Mouse (Mus musculus): ENCODE results near the gene Mex3d. TPM values are rescaled to one million over a fixed set of nuclear protein-coding genes. Genes with fewer than 3 reads are reported as not detected.

Gene Mex3d
- total and polyA plus RNA-seq, 3 experiments: 15.6 to 18.8 TPM; not detected in 1

DNA sequence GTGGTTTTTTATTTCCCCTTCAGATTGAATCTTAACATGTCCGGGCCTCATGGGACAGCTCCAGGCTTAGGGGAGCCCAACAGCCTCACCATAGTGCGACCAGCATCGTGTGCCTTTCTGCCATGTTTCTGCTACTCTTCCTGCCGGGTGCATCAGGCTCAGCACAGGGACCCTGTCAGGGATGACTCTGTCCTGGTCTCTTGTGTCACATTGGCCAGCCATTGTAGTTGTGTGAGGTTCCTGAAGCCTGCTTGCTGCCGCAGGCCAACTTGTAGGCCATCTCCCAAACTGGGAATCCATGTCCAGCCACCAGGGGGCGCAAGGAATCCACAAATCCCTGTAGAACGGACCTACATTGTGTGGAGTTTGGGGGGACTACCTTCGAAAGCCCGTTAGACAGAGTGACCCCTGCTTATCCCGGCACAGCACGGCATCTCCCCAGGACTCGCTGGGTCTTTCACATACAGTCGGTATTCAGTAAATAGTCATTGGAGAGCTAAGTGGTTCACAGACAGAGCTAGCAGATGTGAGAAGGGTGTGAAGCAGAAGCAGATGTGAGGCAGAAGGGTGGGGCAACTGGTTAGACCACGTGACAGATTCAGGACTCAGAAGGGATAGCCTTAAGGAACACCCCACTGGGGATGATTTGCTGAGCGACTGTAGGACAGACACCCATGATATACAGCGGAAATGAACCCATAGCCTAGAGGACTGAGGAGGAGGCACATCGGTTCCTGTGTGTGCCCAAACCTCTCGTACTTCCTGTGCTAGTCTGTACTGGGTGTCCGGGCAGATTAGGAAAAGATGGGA lies 47.3 kb downstream of the Mex3d start (continued):
- TF ChIP-seq RAD21 (IDR thresholded peaks at IDR 0.05; ENCODE audit: low read depth, low read length) (peak; percentile 73), MEF2A (IDR thresholded peaks at IDR 0.05; ENCODE audit: extremely low read depth, insufficient replicate concordance, low read depth, low read length, poor library complexity, severe bottlenecking) (no peak), SIN3A (IDR thresholded peaks at IDR 0.05; ENCODE audit: low read length) (no peak)

DNA sequence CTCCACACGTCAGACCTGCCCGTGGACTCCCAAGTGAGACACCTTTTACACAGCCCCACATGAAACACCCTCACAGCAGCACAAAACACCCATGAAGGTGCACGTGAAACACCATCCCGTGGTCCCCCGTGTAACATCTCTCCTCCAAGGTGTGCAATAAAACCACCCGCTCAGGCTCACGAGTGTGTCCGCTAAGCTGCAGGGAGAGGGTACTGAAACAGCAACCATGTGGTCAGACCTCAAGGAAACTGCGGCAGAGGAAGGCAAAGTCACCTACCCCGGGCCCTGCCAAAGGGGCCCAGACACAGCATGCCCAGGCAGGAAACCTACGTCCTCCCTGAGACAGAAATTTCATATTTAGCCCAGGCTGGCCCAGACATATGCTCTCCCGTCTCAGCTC lies 51.2 kb downstream of the Mex3d start:
- Histone ChIP-seq H3K36me3 (ENCODE audit: control insufficient read depth in 1 of 2, insufficient read depth in 2 of 2, low read length in 2 of 2) (peaks cover 0 to 12% of the 10 kb centered on the region in 2 experiments; a peak in 3 of 4 replicates), H3K4me3 (ENCODE audit: control insufficient read depth in 1 of 2, insufficient read depth in 1 of 2, low read depth in 2 of 2, low read length in 2 of 2) (no peak overlapping the region), H3K27me3 (ENCODE audit: control insufficient read depth in 1 of 2, insufficient read depth in 2 of 2, low read length in 2 of 2) (no peaks in the 10 kb centered on the region), H3K9me3 (replicated peaks; ENCODE audit: insufficient read depth, low read length) (no peaks in the 10 kb centered on the region), H3K4me1 (ENCODE audit: control insufficient read depth in 1 of 2, insufficient read depth in 2 of 2, low read length in 2 of 2) (peaks cover 8 to 18% of the 10 kb centered on the region in 2 experiments), H3K79me2 (ENCODE audit: control insufficient read depth, insufficient read depth, low read length, poor library complexity) (no peaks in the 10 kb centered on the region), H3K9ac (ENCODE audit: control insufficient read depth, low read depth, low read length, poor library complexity, severe bottlenecking) (no peak overlapping the region), H3K27ac (ENCODE audit: control insufficient read depth, low read depth, low read length) (no peak overlapping the region)
- TF ChIP-seq MEF2A (IDR thresholded peaks at IDR 0.05; ENCODE audit: extremely low read depth, insufficient replicate concordance, low read depth, low read length, poor library complexity, severe bottlenecking): no peak
- no peak for TF ChIP-seq TCF12 (IDR thresholded peaks at IDR 0.05; ENCODE audit: low read depth, low read length)
- no peak for TF ChIP-seq RCOR1 (IDR thresholded peaks at IDR 0.05; ENCODE audit: low read depth, low read length)
- no peak for TF ChIP-seq CHD1 (IDR thresholded peaks at IDR 0.05; ENCODE audit: low read depth, low read length)
- no peak for TF ChIP-seq MXI1 (IDR thresholded peaks at IDR 0.05; ENCODE audit: low read depth, low read length)
- TF ChIP-seq POLR2A (IDR thresholded peaks at IDR 0.05; ENCODE audit: control insufficient read depth in 1 of 2, insufficient read depth in 1 of 2, low read depth in 1 of 2, low read length in 2 of 2, poor library complexity in 1 of 2): no peak
- no peak for TF ChIP-seq EP300 (IDR thresholded peaks at IDR 0.05; ENCODE audit: low read depth in 1 of 2, low read length in 2 of 2)
- no peak for TF ChIP-seq GABPA (IDR thresholded peaks at IDR 0.05; ENCODE audit: low read depth, low read length)
- no peak for TF ChIP-seq UBTF (IDR thresholded peaks at IDR 0.05; ENCODE audit: borderline replicate concordance, insufficient read depth, low read depth, low read length)
- TF ChIP-seq BHLHE40 (IDR thresholded peaks at IDR 0.05; ENCODE audit: borderline replicate concordance, low read depth, low read length): no peak
- no peak for TF ChIP-seq NELFE (IDR thresholded peaks at IDR 0.05; ENCODE audit: low read depth, low read length)
- no peak for TF ChIP-seq MAZ (IDR thresholded peaks at IDR 0.05; ENCODE audit: low read depth, low read length)
- TF ChIP-seq MYB (IDR thresholded peaks at IDR 0.05; ENCODE audit: low read depth, low read length): no peak
- no peak for TF ChIP-seq ZC3H11A (IDR thresholded peaks at IDR 0.05; ENCODE audit: low read depth, low read length)
- DNase-seq (ENCODE audit: low read depth, low spot score): no peak

DNA sequence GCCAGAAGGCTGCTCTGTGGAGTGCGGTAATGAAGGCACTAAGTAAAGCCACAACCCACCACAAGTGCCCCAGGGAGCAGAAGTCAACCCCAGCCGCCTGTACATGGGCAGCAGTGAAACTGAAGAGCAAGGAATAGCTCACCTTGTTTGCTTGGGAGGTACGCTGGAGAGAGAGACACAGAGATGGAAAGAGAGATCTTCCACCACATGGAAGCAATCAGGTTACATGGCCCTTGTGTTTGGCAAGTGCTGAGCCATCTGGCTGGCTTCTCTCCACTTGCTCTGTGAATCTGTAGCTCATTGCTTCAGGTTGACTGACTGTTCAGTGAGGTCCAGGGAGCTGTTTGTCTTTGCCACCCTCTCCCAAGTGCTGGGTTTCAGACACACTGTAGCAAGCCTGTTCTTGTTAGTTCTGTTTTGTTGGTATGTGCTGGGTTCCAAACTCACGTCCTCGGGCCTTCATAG lies 54.9 kb downstream of the Mex3d start:
- Histone ChIP-seq H3K4me3 (ENCODE audit: control insufficient read depth in 1 of 2, insufficient read depth in 1 of 2, low read depth in 2 of 2, low read length in 2 of 2) (no peak overlapping the region), H3K27me3 (ENCODE audit: control insufficient read depth in 1 of 2, insufficient read depth in 2 of 2, low read length in 2 of 2) (no peaks in the 10 kb centered on the region), H3K79me2 (ENCODE audit: control insufficient read depth, insufficient read depth, low read length, poor library complexity) (peaks cover 2% of the 10 kb centered on the region; the same call in 1 of the 2 replicates), H3K9ac (ENCODE audit: control insufficient read depth, low read depth, low read length, poor library complexity, severe bottlenecking) (no peak overlapping the region), H3K9me3 (replicated peaks; ENCODE audit: insufficient read depth, low read length) (no peaks in the 10 kb centered on the region), H3K36me3 (ENCODE audit: control insufficient read depth in 1 of 2, insufficient read depth in 2 of 2, low read length in 2 of 2) (peaks cover 0 to 22% of the 10 kb centered on the region in 2 experiments; a peak in 3 of 4 replicates), H3K4me1 (ENCODE audit: control insufficient read depth in 1 of 2, insufficient read depth in 2 of 2, low read length in 2 of 2) (peaks cover 14 to 25% of the 10 kb centered on the region in 2 experiments), H3K27ac (ENCODE audit: control insufficient read depth, low read depth, low read length) (0 out of 2 replicates have a peak overlapping the region, but pooled peaks have one; percentile 4)
- DNase-seq (ENCODE audit: low read depth, low spot score): no peak
- TF ChIP-seq USF1 (IDR thresholded peaks at IDR 0.05; ENCODE audit: low read depth, low read length): no peak
- no peak for TF ChIP-seq ZNF384 (IDR thresholded peaks at IDR 0.05; ENCODE audit: low read depth, low read length)
- no peak for TF ChIP-seq RAD21 (IDR thresholded peaks at IDR 0.05; ENCODE audit: low read depth, low read length)
- TF ChIP-seq MAX (IDR thresholded peaks at IDR 0.05; ENCODE audit: low read length): no peak
- TF ChIP-seq E2F4 (IDR thresholded peaks at IDR 0.05; ENCODE audit: borderline replicate concordance, low read depth, low read length): no peak
- TF ChIP-seq TCF12 (IDR thresholded peaks at IDR 0.05; ENCODE audit: low read depth, low read length): no peak
- TF ChIP-seq NRF1 (IDR thresholded peaks at IDR 0.05; ENCODE audit: insufficient read depth, low read depth, low read length, poor library complexity, severe bottlenecking): no peak
- TF ChIP-seq RCOR1 (IDR thresholded peaks at IDR 0.05; ENCODE audit: low read depth, low read length): no peak
- TF ChIP-seq GABPA (IDR thresholded peaks at IDR 0.05; ENCODE audit: low read depth, low read length): no peak
- no peak for TF ChIP-seq MAZ (IDR thresholded peaks at IDR 0.05; ENCODE audit: low read depth, low read length)
- TF ChIP-seq POLR2AphosphoS2 (IDR thresholded peaks at IDR 0.05; ENCODE audit: low read length): no peak
- no peak for TF ChIP-seq USF2 (IDR thresholded peaks at IDR 0.05; ENCODE audit: borderline replicate concordance in 1 of 2, insufficient read depth in 1 of 2, low read depth in 1 of 2, low read length in 2 of 2)
- TF ChIP-seq POLR2AphosphoS5 (IDR thresholded peaks at IDR 0.05; ENCODE audit: borderline replicate concordance, low read depth, low read length): no peak
- no peak for TF ChIP-seq CHD1 (IDR thresholded peaks at IDR 0.05; ENCODE audit: low read depth, low read length)
- no peak for TF ChIP-seq ZKSCAN1 (IDR thresholded peaks at IDR 0.05; ENCODE audit: low read depth, low read length)
- TF ChIP-seq UBTF (IDR thresholded peaks at IDR 0.05; ENCODE audit: borderline replicate concordance, insufficient read depth, low read depth, low read length): no peak
- no peak for TF ChIP-seq NELFE (IDR thresholded peaks at IDR 0.05; ENCODE audit: low read depth, low read length)
